8 mouse cellular contexts compared by ENCODE assay signal in the genomic region with DNA sequence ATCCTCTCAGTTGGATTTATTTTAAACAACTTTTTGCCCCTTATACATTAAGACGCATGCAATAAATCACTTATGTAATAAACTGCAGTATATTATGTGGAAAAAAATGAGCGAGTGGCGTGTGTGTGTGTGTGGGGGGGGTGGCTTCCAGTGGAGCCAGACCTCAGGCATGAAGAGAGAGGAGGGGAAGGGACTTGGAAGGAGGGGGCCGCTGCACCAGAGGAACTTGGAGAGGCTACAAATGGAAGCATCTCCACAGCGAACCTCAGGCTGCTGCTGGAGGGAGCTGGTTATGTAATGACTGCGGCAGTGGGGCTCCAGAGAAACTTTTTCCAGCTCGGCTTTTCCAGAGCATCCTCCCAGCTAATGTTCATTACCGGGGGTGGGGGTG.
DNase-seq lines count a peak whose midpoint lies in the region; ATAC-seq and TF ChIP-seq lines count a peak whose summit lies in the region.

No protein-coding gene starts in this region.

- WGBS in kidney, embryonic 16.5 days = 8% methylated on average over 8 of the region's 8 CpGs
- 26% methylated on average over 8 of the region's 8 CpGs for WGBS in liver, embryonic 12.5 days (ENCODE audit: insufficient replicate concordance)
- WGBS in stomach, postnatal 0 days = 10% methylated on average over 8 of the region's 8 CpGs

- ATAC-seq in kidney, embryonic 16.5 days (ENCODE audit: low FRiP score, low TSS enrichment) = peak; percentile 53; the same call in 1 of the 2 replicates
- peak; percentile 33; the same call in 1 of the 2 replicates for ATAC-seq in granulocyte monocyte progenitor cell, adult 5-6 weeks (replicated peaks; ENCODE audit: poor library complexity, severe bottlenecking)
- no peak for ATAC-seq in liver, embryonic 12.5 days
- 0 out of 2 replicates have a peak, but pooled peaks have one; percentile 36 for ATAC-seq in stomach, postnatal 0 days (ENCODE audit: low FRiP score, low TSS enrichment)
- ATAC-seq in CD4-positive, CD25-positive, alpha-beta regulatory T cell, adult 4 months = no peak

- peak overlapping the region; percentile 66 for H3K9ac ChIP-seq in kidney, embryonic 16.5 days (replicated peaks; ENCODE audit: low read length)
- no peak overlapping the region for H3K9ac ChIP-seq in liver, embryonic 12.5 days
- no peak overlapping the region for H3K9ac ChIP-seq in stomach, postnatal 0 days (ENCODE audit: low read length)

- no peak for DNase-seq in kidney, adult 18-20 months
- peak; percentile 33 to 38 for DNase-seq in cerebellum, postnatal 36 days
- DNase-seq in stomach, postnatal 0 days (ENCODE audit: low spot score) = no peak
- DNase-seq in urinary bladder, adult 18-20 months (ENCODE audit: low spot score in 2 of 2) = no peak

- no peaks in the 10 kb centered on the region for H3K9me3 ChIP-seq in kidney, embryonic 16.5 days (ENCODE audit: low read length)
- H3K9me3 ChIP-seq in liver, embryonic 12.5 days (replicated peaks) = no peaks in the 10 kb centered on the region
- no peaks in the 10 kb centered on the region for H3K9me3 ChIP-seq in stomach, postnatal 0 days (ENCODE audit: control insufficient read depth, low read length)

- H3K4me3 ChIP-seq in kidney, embryonic 16.5 days (ENCODE audit: low read length) = peak overlapping the region; percentile 48
- H3K4me3 ChIP-seq in liver, embryonic 12.5 days = peak overlapping the region; percentile 38
- peak overlapping the region; percentile 34 for H3K4me3 ChIP-seq in stomach, postnatal 0 days (ENCODE audit: low read depth, low read length)

- no peak overlapping the region for H3K27ac ChIP-seq in kidney, embryonic 16.5 days (ENCODE audit: low read length)
- H3K27ac ChIP-seq in liver, embryonic 12.5 days = no peak overlapping the region
- 0 out of 2 replicates have a peak overlapping the region, but pooled peaks have one; percentile 24 for H3K27ac ChIP-seq in stomach, postnatal 0 days (replicated peaks)

- no peaks in the 10 kb centered on the region for H3K36me3 ChIP-seq in kidney, embryonic 16.5 days (ENCODE audit: insufficient read depth, low read length)
- H3K36me3 ChIP-seq in liver, embryonic 12.5 days = no peaks in the 10 kb centered on the region
- no peaks in the 10 kb centered on the region for H3K36me3 ChIP-seq in stomach, postnatal 0 days (ENCODE audit: control insufficient read depth, insufficient read depth, low read length)

- H3K4me2 ChIP-seq in kidney, embryonic 16.5 days (replicated peaks; ENCODE audit: low read depth, low read length) = peak overlapping the region; percentile 70
- H3K4me2 ChIP-seq in liver, embryonic 12.5 days = peak overlapping the region; percentile 65
- H3K4me2 ChIP-seq in stomach, postnatal 0 days (replicated peaks; ENCODE audit: low read depth) = peak overlapping the region; percentile 59

- peaks cover 4% of the 10 kb centered on the region for H3K27me3 ChIP-seq in kidney, embryonic 16.5 days (ENCODE audit: insufficient read depth, low read length)
- H3K27me3 ChIP-seq in liver, embryonic 12.5 days (replicated peaks) = peaks cover 44% of the 10 kb centered on the region
- no peaks in the 10 kb centered on the region for H3K27me3 ChIP-seq in stomach, postnatal 0 days (ENCODE audit: control insufficient read depth, insufficient read depth, low read length)

- no peak for TF ChIP-seq CTCF in stomach, postnatal 0 days (IDR thresholded peaks at IDR 0.05; ENCODE audit: low read depth)

- TF ChIP-seq EP300 in stomach, postnatal 0 days (optimal IDR thresholded peaks at IDR 0.05) = no peak

- peaks cover 20% of the 10 kb centered on the region for H3K4me1 ChIP-seq in kidney, embryonic 16.5 days (ENCODE audit: insufficient read depth, low read length)
- peaks cover 19% of the 10 kb centered on the region for H3K4me1 ChIP-seq in liver, embryonic 12.5 days
- no peaks in the 10 kb centered on the region for H3K4me1 ChIP-seq in stomach, postnatal 0 days (replicated peaks; ENCODE audit: control insufficient read depth, insufficient read depth)

Comparison
In these comparisons a context has a peak if more than half of its experiments do, and no peak if none do; other contexts are left out.
1. ATAC-seq: peak in kidney, embryonic 16.5 days (single experiment), granulocyte monocyte progenitor cell, adult 5-6 weeks (single experiment) and stomach, postnatal 0 days (single experiment); none in liver, embryonic 12.5 days (single experiment) and CD4-positive, CD25-positive, alpha-beta regulatory T cell, adult 4 months (single experiment).
2. DNase-seq: peak in cerebellum, postnatal 36 days (2 of 2); none in kidney, adult 18-20 months (single experiment), stomach, postnatal 0 days (single experiment) and urinary bladder, adult 18-20 months (0 of 2).
3. Peak in every context shown above with its lines, with median percentiles within 50 percentile points of each other: H3K4me2 ChIP-seq and H3K4me3 ChIP-seq.